Mouse (Mus musculus) hindbrain, postnatal 0 days (tissue): Measurements from ENCODE around the gene Epb41l2. TPM values are rescaled to one million over a fixed set of nuclear protein-coding genes. Genes with fewer than 3 reads are reported as not detected.

ENCODE experiments used
- ATAC-seq: fragments of 200-750 bp; cut with Nextera tagmentation; 2 replicates; pipeline ENCODE4 v1.8.0; 2017; ENCODE audit warnings: mild to moderate bottlenecking, moderate TSS enrichment, moderate library complexity
- DNase-seq: peaks from one replicate; pipeline ENCODE4 v3.0.0-alpha.2; 2015; ENCODE audit warnings: low spot score
- H3K27ac ChIP-seq: fragments of 300-500 bp; sonication (generic); 2 replicates; pipeline ENCODE4 v1.5.1; 2014; ENCODE audit warnings: mild to moderate bottlenecking
- H3K27me3 ChIP-seq: fragments of 300-500 bp; sonication (generic); 2 replicates; pipeline ENCODE4 v1.6.1; 2014; ENCODE audit warnings: low read length, mixed read lengths; ENCODE audit not compliant: insufficient read depth
- H3K36me3 ChIP-seq: fragments of 300-500 bp; sonication (generic); 2 replicates; pipeline ENCODE4 v1.6.1; 2014; ENCODE audit warnings: low read length, mixed read lengths; ENCODE audit not compliant: insufficient read depth
- H3K4me1 ChIP-seq: fragments of 300-500 bp; sonication (generic); 2 replicates; pipeline ENCODE4 v1.6.1; 2014; ENCODE audit warnings: antibody characterized with exemption, low read length, mixed read lengths; ENCODE audit not compliant: insufficient read depth
- H3K4me2 ChIP-seq: fragments of 300-500 bp; sonication (generic); 2 replicates; pipeline ENCODE4 v1.6.1; 2014; ENCODE audit warnings: low read depth, mild to moderate bottlenecking, low read length, moderate library complexity, mixed read lengths
- H3K4me3 ChIP-seq: fragments of 300-500 bp; sonication (generic); 2 replicates; pipeline ENCODE4 v1.5.1; 2014; ENCODE audit warnings: low read length
- H3K9ac ChIP-seq: fragments of 300-500 bp; sonication (generic); replicated peaks from 2 replicates; pipeline ENCODE4 v1.6.1; 2014; ENCODE audit warnings: mild to moderate bottlenecking, low read length, moderate library complexity, mixed read lengths
- H3K9me3 ChIP-seq: fragments of 300-500 bp; sonication (generic); 2 replicates; pipeline ENCODE4 v1.6.1; 2016; ENCODE audit warnings: low read length, mixed read lengths
- CTCF ChIP-seq: IDR thresholded peaks from 2 replicates; pipeline ENCODE4 v1.5.1; 2016; ENCODE audit warnings: antibody characterized with exemption, control low read depth, low read depth
- WGBS: fragments of 180-500 bp; shearing (Covaris S2); extraction: QIAGEN DNeasy Blood & Tissue Kit; methylation state at CpG from one replicate; pipeline ENCODE4 v1.1.7; 2014; 5-methylcytosine and 5-hydroxymethylcytosine counted together
- polyA plus RNA-seq: library from polyadenylated mRNA; unstranded; fragments of >200 nt; fragmentation: Nextera tagmentation; extraction: Ambion mirVana; gene quantifications from 2 replicates; pipeline ENCODE4 v1.2.1, GENCODE M21; 2015
- total RNA-seq: library from RNA; depleted of rRNA; stranded (reverse); fragments of >200 nt; gene quantifications from 2 replicates; pipeline ENCODE4 v1.2.3, GENCODE M21; 2014

The Epb41l2 gene
- total and polyA plus RNA-seq, 2 experiments from 2014 or later, result 26.0 to 49.6 TPM

GRCm38 (mm10) chr10:25318405-25318804, 41.2 kb upstream of the Epb41l2 start:
- Histone ChIP-seq H3K27me3 (no peaks in the 10 kb centered on the region), H3K4me2 (no peak overlapping the region), H3K9ac (no peak overlapping the region), H3K4me1 (0 out of 2 replicates have a peak, but pooled peaks cover 4% of the 10 kb centered on the region), H3K27ac (no peak overlapping the region), H3K36me3 (no peaks in the 10 kb centered on the region), H3K4me3 (no peak overlapping the region), H3K9me3 (no peaks in the 10 kb centered on the region)
- WGBS, result 82% methylated on average over 5 of the region's 5 CpGs
- no peak for TF ChIP-seq CTCF
- ATAC-seq (no peak), DNase-seq (no peak)

- no peak overlapping the region for H3K4me2 ChIP-seq
- no peak overlapping the region for H3K9ac ChIP-seq
- H3K9me3 ChIP-seq, result no peaks in the 10 kb centered on the region
- H3K36me3 ChIP-seq, result no peaks in the 10 kb centered on the region
- TF ChIP-seq CTCF, result no peak
- H3K4me3 ChIP-seq, result no peak overlapping the region
- H3K27ac ChIP-seq, result no peak overlapping the region
- H3K27me3 ChIP-seq, result no peaks in the 10 kb centered on the region
- H3K4me1 ChIP-seq, result no peaks in the 10 kb centered on the region
- ATAC-seq (no peak), DNase-seq (no peak)
Measured at GRCm38 (mm10) chr10:25319531-25319930, 40.1 kb upstream of the Epb41l2 start.

DNA sequence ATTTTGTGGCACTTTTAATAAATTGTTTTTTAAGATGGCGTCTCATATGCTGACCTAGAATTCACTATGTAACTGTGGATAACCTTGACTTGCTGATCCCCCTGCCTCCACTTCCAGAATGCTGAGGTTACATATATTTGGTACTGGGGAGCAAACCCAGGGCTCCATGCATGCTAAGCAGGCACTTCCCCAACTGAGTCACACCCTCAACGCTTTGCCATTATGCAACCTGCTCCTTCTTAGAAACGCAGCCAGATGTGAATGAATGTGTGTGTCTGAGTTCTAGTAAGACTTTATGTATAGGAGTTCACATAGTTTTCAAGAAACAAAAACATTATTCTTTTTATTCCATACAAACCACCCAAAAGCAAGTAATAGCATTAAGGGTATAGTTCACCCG, 38.4 kb upstream of the Epb41l2 start:
- Histone ChIP-seq H3K4me2 (no peak overlapping the region), H3K9ac (no peak overlapping the region), H3K4me3 (no peak overlapping the region), H3K9me3 (no peaks in the 10 kb centered on the region), H3K4me1 (no peaks in the 10 kb centered on the region), H3K36me3 (no peaks in the 10 kb centered on the region), H3K27ac (no peak overlapping the region), H3K27me3 (no peaks in the 10 kb centered on the region)
- no peak for TF ChIP-seq CTCF
- WGBS, result 86% methylated on average over 4 of the region's 4 CpGs
- ATAC-seq (no peak), DNase-seq (no peak)

DNA sequence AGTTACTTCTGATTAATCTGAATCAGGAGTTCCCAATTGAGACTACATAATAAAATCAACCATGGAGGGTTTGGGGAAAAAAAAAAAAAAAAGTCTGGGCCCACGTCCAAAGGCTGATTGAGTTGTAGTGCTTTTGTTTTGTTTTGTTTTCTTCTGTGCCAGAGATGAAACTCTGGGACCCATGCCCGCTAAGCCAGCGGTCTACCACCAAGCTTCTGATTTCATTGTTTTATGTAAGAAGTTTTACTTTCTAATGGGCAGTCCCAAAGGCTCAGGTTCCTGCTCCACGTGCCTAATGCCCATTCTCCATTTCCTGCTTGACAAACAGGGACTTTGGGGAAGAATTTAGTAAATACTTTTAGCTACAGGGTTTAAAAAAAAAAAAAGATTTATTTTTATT, 33.9 kb upstream of the Epb41l2 start:
- Histone ChIP-seq H3K4me2 (no peak overlapping the region), H3K4me1 (no peaks in the 10 kb centered on the region), H3K9ac (no peak overlapping the region), H3K4me3 (no peak overlapping the region), H3K9me3 (no peaks in the 10 kb centered on the region), H3K36me3 (no peaks in the 10 kb centered on the region), H3K27me3 (no peaks in the 10 kb centered on the region), H3K27ac (no peak overlapping the region)
- DNase-seq (peak; percentile 64), ATAC-seq (0 out of 2 replicates have a peak, but pooled peaks have one; percentile 40)
- WGBS, result 21% methylated on average over 4 of the region's 4 CpGs
- TF ChIP-seq CTCF, result no peak

GRCm38 (mm10) chr10:25327511-25327910, 32.1 kb upstream of the Epb41l2 start:
- 80% methylated on average over 6 of the region's 6 CpGs for whole genome bisulfite sequencing
- ATAC-seq, result no peak
- TF ChIP-seq CTCF, result no peak

DNA sequence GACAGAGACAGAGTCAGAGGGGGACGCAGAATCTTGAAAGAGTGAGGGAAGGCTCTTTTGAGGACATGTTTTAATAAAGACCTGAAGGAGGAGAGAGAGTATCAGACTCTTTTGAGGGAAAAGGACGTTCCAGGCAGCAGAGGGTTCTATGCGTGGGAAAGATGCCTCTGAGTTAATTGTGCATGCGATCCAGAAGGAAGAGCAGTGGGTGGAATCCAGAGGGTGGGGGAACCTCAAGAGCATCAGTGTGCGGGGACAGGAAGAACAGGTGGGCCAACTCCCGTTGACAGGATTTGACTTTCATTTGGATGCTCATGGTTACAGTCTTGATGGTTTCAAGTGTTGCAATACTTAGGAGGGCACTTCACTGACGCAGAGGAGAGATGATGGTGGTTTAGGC, 29.5 kb upstream of the Epb41l2 start:
- Histone ChIP-seq H3K9me3 (no peaks in the 10 kb centered on the region), H3K27ac (no peak overlapping the region), H3K4me2 (no peak overlapping the region), H3K4me1 (no peaks in the 10 kb centered on the region), H3K4me3 (no peak overlapping the region), H3K27me3 (no peaks in the 10 kb centered on the region), H3K36me3 (no peaks in the 10 kb centered on the region), H3K9ac (no peak overlapping the region)
- no peak for ATAC-seq
- TF ChIP-seq CTCF, result no peak
- WGBS, result 88% methylated on average over 7 of the region's 7 CpGs
- no peak for DNase-seq

More at GRCm38 (mm10) chr10:25327511-25327910, 32.1 kb upstream of the Epb41l2 start:
- Histone ChIP-seq H3K27me3 (no peaks in the 10 kb centered on the region), H3K4me1 (no peaks in the 10 kb centered on the region), H3K9ac (no peak overlapping the region), H3K9me3 (no peaks in the 10 kb centered on the region), H3K36me3 (no peaks in the 10 kb centered on the region), H3K4me3 (no peak overlapping the region), H3K27ac (no peak overlapping the region), H3K4me2 (no peak overlapping the region)
- DNase-seq, result no peak

- H3K27me3 ChIP-seq, result no peaks in the 10 kb centered on the region
- H3K36me3 ChIP-seq, result no peaks in the 10 kb centered on the region
- H3K4me2 ChIP-seq, result no peak overlapping the region
- no peaks in the 10 kb centered on the region for H3K4me1 ChIP-seq
- no peak for TF ChIP-seq CTCF
- no peak overlapping the region for H3K27ac ChIP-seq
- 36% methylated on average over 9 of the region's 9 CpGs for WGBS
- peak; percentile 8 for DNase-seq
- no peak overlapping the region for H3K4me3 ChIP-seq
- H3K9me3 ChIP-seq, result no peaks in the 10 kb centered on the region
- H3K9ac ChIP-seq, result no peak overlapping the region
- no peak for ATAC-seq
Measured at GRCm38 (mm10) chr10:25331321-25332049, 28.1 kb upstream of the Epb41l2 start.
